23 mouse cellular contexts compared by ENCODE assay signal in genomic region chr10:71258943-71259342, GRCm38 (mm10). TPM values are rescaled to one million over a fixed set of nuclear protein-coding genes. Genes with fewer than 3 reads are reported as not detected.
DNase-seq lines count a peak whose midpoint lies in the region; ATAC-seq and TF ChIP-seq lines count a peak whose summit lies in the region.
"Had no signal": no experiment of that assay in that cellular context is flagged by ENCODE, and none has a peak within 500 bp of the region (broad histone marks: within the 10 kb centered on the region; RNA-seq: fewer than 3 reads in every experiment).

No protein-coding gene starts in this region.

- no peak for TF ChIP-seq POLR2A in spleen, adult 2 months (IDR thresholded peaks at IDR 0.05; ENCODE audit: low read depth, low read length)

- no peak for TF ChIP-seq CTCF in gastrocnemius, adult 2 months (IDR thresholded peaks at IDR 0.05)
- TF ChIP-seq CTCF in spleen, adult 2 months (IDR thresholded peaks at IDR 0.05; ENCODE audit: extremely low read depth, insufficient read depth, insufficient read length, insufficient replicate concordance) = no peak

- 47% methylated on average over 5 of the region's 5 CpGs for WGBS in spleen, adult 2 months
- 73% methylated on average over 5 of the region's 5 CpGs for WGBS in midbrain, embryonic 13.5 days

- no peak for ATAC-seq in midbrain, embryonic 13.5 days
- no peak for ATAC-seq in inflammation-experienced regulatory T-cells, adult 6 months
- ATAC-seq: forebrain, embryonic 15.5 days had no signal

- H3K9ac ChIP-seq in midbrain, embryonic 13.5 days (replicated peaks) = no peak overlapping the region
- H3K9ac ChIP-seq: embryonic facial prominence, embryonic 15.5 days; forebrain, embryonic 15.5 days; heart, embryonic 15.5 days; hindbrain, embryonic 14.5 days had no signal

- intact Hi-C loops in gastrocnemius, adult 2 months (cut with DNase I) = no loop called here

- no peaks in the 10 kb centered on the region for H3K9me3 ChIP-seq in midbrain, embryonic 13.5 days
- H3K9me3 ChIP-seq: embryonic facial prominence, embryonic 15.5 days; forebrain, embryonic 10.5 days; forebrain, embryonic 15.5 days; heart, embryonic 15.5 days; hindbrain, embryonic 10.5 days had no signal

- H3K27ac ChIP-seq in gastrocnemius, adult 2 months = peak overlapping the region; percentile 3; the same call in 1 of the 2 replicates
- peak overlapping the region; percentile 60; the same call in 1 of the 2 replicates for H3K27ac ChIP-seq in spleen, adult 2 months (ENCODE audit: insufficient read depth, low read length)
- no peak overlapping the region for H3K27ac ChIP-seq in midbrain, embryonic 13.5 days
- H3K27ac ChIP-seq: embryonic facial prominence, embryonic 15.5 days; forebrain, embryonic 10.5 days; forebrain, embryonic 15.5 days; heart, adult 2 months; heart, embryonic 15.5 days; hindbrain, embryonic 10.5 days; hindbrain, embryonic 14.5 days had no signal

- DNase-seq in gastrocnemius, adult 2 months = no peak
- DNase-seq in gastrocnemius, postnatal 10 days = no peak
- peak; percentile 28 for DNase-seq in kidney, postnatal 14 days
- no peak for DNase-seq in kidney, adult 9 months
- peak in 1 of 2 experiments; percentile 50 for DNase-seq in spleen, adult 2 months (ENCODE audit: low read depth in 1 of 2, low spot score in 2 of 2)
- DNase-seq in spleen, adult 12 weeks (ENCODE audit: low spot score) = no peak
- DNase-seq: adrenal gland, adult 2 months; adrenal gland, postnatal 36 days; cerebellum, adult 8-10 months; cerebellum, postnatal 14 days; embryo, embryonic 11 days; gastrocnemius, postnatal 14 days; heart, adult 2 months had no signal

- no peaks in the 10 kb centered on the region for H3K27me3 ChIP-seq in spleen, adult 2 months (ENCODE audit: control insufficient read depth, insufficient read depth, low read length)
- no peaks in the 10 kb centered on the region for H3K27me3 ChIP-seq in midbrain, embryonic 13.5 days
- H3K27me3 ChIP-seq: embryonic facial prominence, embryonic 15.5 days; forebrain, embryonic 15.5 days; heart, embryonic 15.5 days had no signal

- H3K36me3 ChIP-seq in spleen, adult 2 months (ENCODE audit: control insufficient read depth, insufficient read depth, low read length) = peaks cover 9% of the 10 kb centered on the region
- peaks cover 66% of the 10 kb centered on the region for H3K36me3 ChIP-seq in midbrain, embryonic 13.5 days

- peaks cover 6% of the 10 kb centered on the region; the same call in 1 of the 2 replicates for H3K4me1 ChIP-seq in spleen, adult 2 months (ENCODE audit: control insufficient read depth, insufficient read depth, insufficient read length)
- peaks cover 23% of the 10 kb centered on the region for H3K4me1 ChIP-seq in midbrain, embryonic 13.5 days (replicated peaks)
- H3K4me1 ChIP-seq: embryonic facial prominence, embryonic 15.5 days; heart, embryonic 15.5 days; hindbrain, embryonic 10.5 days had no signal

- no peak overlapping the region for H3K4me2 ChIP-seq in midbrain, embryonic 13.5 days (replicated peaks)
- H3K4me2 ChIP-seq: embryonic facial prominence, embryonic 15.5 days; forebrain, embryonic 15.5 days; heart, embryonic 11.5 days; heart, embryonic 15.5 days; hindbrain, embryonic 14.5 days had no signal

- H3K4me3 ChIP-seq in gastrocnemius, adult 2 months = no peak overlapping the region
- H3K4me3 ChIP-seq in spleen, adult 2 months (ENCODE audit: extremely low read depth, insufficient read depth, insufficient read length) = no peak overlapping the region
- no peak overlapping the region for H3K4me3 ChIP-seq in midbrain, embryonic 13.5 days (replicated peaks)
- H3K4me3 ChIP-seq: embryonic facial prominence, embryonic 15.5 days; erythroblast, embryonic 14.5 days; forebrain, embryonic 10.5 days; forebrain, embryonic 15.5 days; heart, adult 2 months; heart, embryonic 15.5 days; hindbrain, embryonic 10.5 days had no signal

RNA-seq across cellular contexts. Expression of gene Tfam, which starts 20.9 kb away (rescaled TPM):
- 10 to 100 TPM; 44.5 to 55.6 TPM for total RNA-seq in gastrocnemius, adult 2 months (2021)
- 10 to 100 TPM; 48.1 to 53.0 TPM for total RNA-seq in gastrocnemius, postnatal 10 days (2021)
- 6.2 and 6.4 TPM in 2 replicates for polyA plus RNA-seq in spleen, adult 2 months (2012; rRNA removed)
- 57.9 and 58.5 TPM in 2 replicates for polyA plus RNA-seq in midbrain, embryonic 13.5 days (2015; fragmentation: Nextera tagmentation; extraction: Ambion mirVana)
- polyA plus RNA-seq in inflammation-experienced regulatory T-cells, adult 6 months (2017; shearing (Covaris generic)) = 100 to 1,000 TPM in 1 of 3 experiments, 10 to 100 TPM in 2; 92.5 to 100 (median 93.8) TPM

RNA-seq across cellular contexts. Expression of gene Ube2d1, which starts 26.1 kb away (rescaled TPM):
- total RNA-seq in gastrocnemius, adult 2 months (2021) = 100 to 1,000 TPM; 162 to 211 TPM
- total RNA-seq in gastrocnemius, postnatal 10 days (2021) = 100 to 1,000 TPM; 141 to 158 TPM
- 29.4 and 48.9 TPM in 2 replicates for polyA plus RNA-seq in spleen, adult 2 months (2012; rRNA removed)
- 173 and 176 TPM in 2 replicates for polyA plus RNA-seq in midbrain, embryonic 13.5 days (2015; fragmentation: Nextera tagmentation; extraction: Ambion mirVana)
- polyA plus RNA-seq in inflammation-experienced regulatory T-cells, adult 6 months (2017; shearing (Covaris generic)) = 10 to 100 TPM; 17.3 to 22.4 (median 21.3) TPM
- polyA plus RNA-seq: erythroblast, embryonic 14.5 days had no signal
